Mouse (Mus musculus) CH12.LX (cell line): ENCODE results near the gene Slc35e2. TPM values are rescaled to one million over a fixed set of nuclear protein-coding genes. Genes with fewer than 3 reads are reported as not detected.

Experiments
- DNase-seq: peaks from one replicate; pipeline ENCODE4 v3.0.0-alpha.2; 2013; ENCODE audit errors: extremely low read depth
- H3K27ac ChIP-seq: 2 replicates; pipeline ENCODE4 v1.5.1; 2012; ENCODE audit warnings: low read depth, mild to moderate bottlenecking, control low read depth, moderate library complexity; ENCODE audit not compliant: insufficient read depth
- H3K27me3 ChIP-seq: replicated peaks from 2 replicates; pipeline ENCODE3; 2012; ENCODE audit warnings: inconsistent platforms
- H3K36me3 ChIP-seq, 2 experiments: replicated peaks in 1 of 2; 2 replicates each; pipeline versions ENCODE3 to v1.6.1; 2012; ENCODE audit warnings: inconsistent platforms in 1 of 2, low read length in 1 of 2, mild to moderate bottlenecking in 1 of 2, mixed read lengths in 1 of 2, moderate library complexity in 1 of 2; ENCODE audit not compliant: control insufficient read depth in 1 of 2, insufficient read depth in 1 of 2
- H3K4me1 ChIP-seq, 2 experiments: 2 replicates each; pipeline ENCODE4 v1.6.1; 2012; ENCODE audit warnings: inconsistent platforms in 1 of 2, moderate library complexity in 1 of 2; ENCODE audit not compliant: insufficient read depth in 2 of 2, control insufficient read depth in 1 of 2
- H3K4me2 ChIP-seq: 2 replicates; pipeline ENCODE4 v1.6.1; 2012; ENCODE audit warnings: low read depth, mild to moderate bottlenecking, control low read depth; ENCODE audit not compliant: poor library complexity, insufficient read depth, severe bottlenecking
- H3K4me3 ChIP-seq, 3 experiments: fragments of 150-350 bp in 1 of 3; sonication (generic) in 1 of 3; replicated peaks in 1 of 3; 2 replicates each; pipeline versions ENCODE3 to v1.5.1; 2011 to 2012; ENCODE audit warnings: low read depth in 2 of 3, low read length in 2 of 3, mild to moderate bottlenecking in 2 of 3, moderate library complexity in 2 of 3, control low read depth in 1 of 3, improper control_type of control experiment in 1 of 3, inconsistent platforms in 1 of 3, mixed read lengths in 1 of 3; ENCODE audit not compliant: poor library complexity in 1 of 3
- H3K79me2 ChIP-seq: replicated peaks from 2 replicates; pipeline ENCODE4 v1.6.1; 2012; ENCODE audit warnings: mild to moderate bottlenecking, moderate library complexity; ENCODE audit not compliant: control insufficient read depth, poor library complexity, insufficient read depth, severe bottlenecking; ENCODE audit errors: extremely low read depth
- H3K9ac ChIP-seq: 2 replicates; pipeline ENCODE4 v1.6.1; 2012; ENCODE audit warnings: low read depth, mild to moderate bottlenecking, control low read depth, moderate library complexity; ENCODE audit not compliant: insufficient read depth
- H3K9me3 ChIP-seq: replicated peaks from 2 replicates; pipeline ENCODE3; 2012; ENCODE audit warnings: low read length, inconsistent platforms, mixed read lengths
- BHLHE40 ChIP-seq: IDR thresholded peaks from 2 replicates; pipeline ENCODE4 v1.6.1; 2011; ENCODE audit warnings: mild to moderate bottlenecking, low read depth, low read length, improper control_type of control experiment
- CHD2 ChIP-seq: IDR thresholded peaks from 2 replicates; pipeline ENCODE4 v1.6.1; 2011; ENCODE audit warnings: low read length, improper control_type of control experiment
- CTCF ChIP-seq, 2 experiments: IDR thresholded peaks in 1 of 2; conservative IDR thresholded peaks in 1 of 2; 2 replicates each; pipeline ENCODE4 v1.5.1; 2011 to 2012; ENCODE audit warnings: low read depth in 2 of 2, low read length in 2 of 2, improper control_type of control experiment in 1 of 2, inconsistent platforms in 1 of 2, mild to moderate bottlenecking in 1 of 2, moderate library complexity in 1 of 2
- E2F4 ChIP-seq: IDR thresholded peaks from 2 replicates; pipeline ENCODE4 v1.6.1; 2011; ENCODE audit warnings: low read depth, low read length, improper control_type of control experiment; ENCODE audit not compliant: insufficient replicate concordance
- ETS1 ChIP-seq: conservative IDR thresholded peaks from 2 replicates; pipeline ENCODE4 v1.6.1; 2012; ENCODE audit warnings: low read depth, mild to moderate bottlenecking, inconsistent platforms, low read length, improper control_type of control experiment, moderate library complexity
- GABPA ChIP-seq: IDR thresholded peaks from 2 replicates; pipeline ENCODE4 v1.6.1; 2012; ENCODE audit warnings: low read depth, low read length, improper control_type of control experiment, inconsistent platforms; ENCODE audit not compliant: insufficient replicate concordance
- HCFC1 ChIP-seq: IDR thresholded peaks from 2 replicates; pipeline ENCODE4 v1.6.1; 2012; ENCODE audit warnings: low read depth, mild to moderate bottlenecking, inconsistent platforms, low read length, improper control_type of control experiment
- IRF4 ChIP-seq: IDR thresholded peaks from 2 replicates; pipeline ENCODE4 v1.6.1; 2014; ENCODE audit warnings: low read depth, mild to moderate bottlenecking, inconsistent platforms, low read length, improper control_type of control experiment
- JUN ChIP-seq: IDR thresholded peaks from 2 replicates; pipeline ENCODE4 v1.6.1; 2011; ENCODE audit warnings: low read depth, mild to moderate bottlenecking, low read length, improper control_type of control experiment, moderate library complexity; ENCODE audit not compliant: insufficient read depth
- JUND ChIP-seq: conservative IDR thresholded peaks from 2 replicates; pipeline ENCODE4 v1.6.1; 2011; ENCODE audit warnings: low read depth, low read length, improper control_type of control experiment
- MEF2A ChIP-seq: IDR thresholded peaks from 2 replicates; pipeline ENCODE4 v1.6.1; 2014; ENCODE audit warnings: low read depth, mild to moderate bottlenecking, inconsistent platforms, low read length, improper control_type of control experiment, borderline replicate concordance
- NELFE ChIP-seq: IDR thresholded peaks from 2 replicates; pipeline ENCODE4 v1.6.1; 2011; ENCODE audit warnings: low read depth, low read length, improper control_type of control experiment
- NRF1 ChIP-seq: IDR thresholded peaks from 2 replicates; pipeline ENCODE4 v1.6.1; 2014; ENCODE audit warnings: low read depth, mild to moderate bottlenecking, inconsistent platforms, low read length, improper control_type of control experiment, moderate library complexity
- POLR2A ChIP-seq: IDR thresholded peaks from 2 replicates; pipeline ENCODE4 v1.6.1; 2011; ENCODE audit warnings: low read depth, mild to moderate bottlenecking, improper control_type of control experiment, low read length
- POLR2AphosphoS2 ChIP-seq: IDR thresholded peaks from 2 replicates; pipeline ENCODE4 v1.6.1; 2011; ENCODE audit warnings: low read depth, low read length, improper control_type of control experiment
- RCOR1 ChIP-seq: conservative IDR thresholded peaks from 2 replicates; pipeline ENCODE4 v1.6.1; 2012; ENCODE audit warnings: low read depth, mild to moderate bottlenecking, inconsistent platforms, low read length, improper control_type of control experiment
- SMC3 ChIP-seq: IDR thresholded peaks from 2 replicates; pipeline ENCODE4 v1.6.1; 2011; ENCODE audit warnings: low read depth, low read length, improper control_type of control experiment
- TBP ChIP-seq: conservative IDR thresholded peaks from 2 replicates; pipeline ENCODE4 v1.6.1; 2011; ENCODE audit warnings: low read depth, low read length, improper control_type of control experiment
- TCF12 ChIP-seq: IDR thresholded peaks from 2 replicates; pipeline ENCODE4 v1.6.1; 2014; ENCODE audit warnings: low read depth, mild to moderate bottlenecking, inconsistent platforms, low read length, improper control_type of control experiment
- UBTF ChIP-seq: IDR thresholded peaks from 2 replicates; pipeline ENCODE4 v1.6.1; 2012; ENCODE audit warnings: low read depth, mild to moderate bottlenecking, inconsistent platforms, low read length, improper control_type of control experiment, moderate library complexity
- USF1 ChIP-seq: IDR thresholded peaks from 2 replicates; pipeline ENCODE4 v1.6.1; 2014; ENCODE audit warnings: low read depth, mild to moderate bottlenecking, inconsistent platforms, low read length, improper control_type of control experiment
- USF2 ChIP-seq: conservative IDR thresholded peaks from 2 replicates; pipeline ENCODE4 v1.6.1; 2011; ENCODE audit warnings: low read depth, low read length, improper control_type of control experiment
- ZMIZ1 ChIP-seq: IDR thresholded peaks from 2 replicates; pipeline ENCODE4 v1.6.1; 2012; ENCODE audit warnings: low read depth, mild to moderate bottlenecking, inconsistent platforms, low read length, improper control_type of control experiment
- dilution Hi-C: fragments of 300-500 bp; cut with MboI; formaldehyde crosslinking; loops from 2 replicates; pipeline ENCODE4 v1.14.3; 2020; ENCODE audit warnings: low sequenced_read_pairs; ENCODE audit not compliant: extremely low pct_unique_long_range_greater_than_20kb, extremely low pct_ligation_motif_present
- in situ Hi-C: fragments of 300-500 bp; cut with MboI; formaldehyde crosslinking; loops from 3 replicates; pipeline ENCODE4 v1.14.3; 2019; ENCODE audit warnings: low sequenced_read_pairs, low pct_ligation_motif_present, low pct_unique_long_range_greater_than_20kb, mixed read lengths
- polyA plus RNA-seq: library from polyadenylated mRNA; unstranded; fragments of >175 nt; gene quantifications from 2 replicates; pipeline ENCODE4 v1.2.1, GENCODE M21; 2012; ENCODE audit warnings: low read depth; ENCODE audit not compliant: insufficient read length
- total RNA-seq, 2 experiments: library from RNA; depleted of rRNA; stranded (reverse); fragments of 300-350 nt in 1 of 2; fragments of >200 nt in 1 of 2; gene quantifications; 2 replicates each; pipeline ENCODE4 v1.2.3; 2012 to 2014

Slc35e2 gene
- total and polyA plus RNA-seq, 3 experiments: 8.2 to 14.6 (median 9.9) TPM

GRCm38 (mm10) chr4:155602753-155603152, 1.5 kb downstream of the Slc35e2 start:
- peak overlapping the region; percentile 86 for H3K9ac ChIP-seq
- peak overlapping the region; percentile 86 for H3K4me2 ChIP-seq
- peaks cover 3 to 42% of the 10 kb centered on the region in 2 experiments for H3K36me3 ChIP-seq
- H3K4me1 ChIP-seq: peaks cover 0 to 42% of the 10 kb centered on the region in 2 experiments; a peak in 2 of 4 replicates
- in situ Hi-C loops (no loop called here), dilution Hi-C loops (no loop called here)
- peaks cover 24% of the 10 kb centered on the region for H3K79me2 ChIP-seq
- H3K9me3 ChIP-seq: no peaks in the 10 kb centered on the region
- no peaks in the 10 kb centered on the region for H3K27me3 ChIP-seq
- TF ChIP-seq SMC3 (no peak), USF1 (no peak), USF2 (no peak), MEF2A (no peak), IRF4 (no peak), NRF1 (no peak), GABPA (no peak), CHD2 (no peak), HCFC1 (no peak)
- no peak for DNase-seq
- no peak overlapping the region for H3K27ac ChIP-seq
- peak overlapping the region in 2 of 3 experiments; percentile 61 to 88 for H3K4me3 ChIP-seq

- Histone ChIP-seq H3K4me1 (peaks cover 0 to 38% of the 10 kb centered on the region in 2 experiments; a peak in 2 of 4 replicates), H3K9me3 (no peaks in the 10 kb centered on the region), H3K36me3 (peaks cover 3 to 48% of the 10 kb centered on the region in 2 experiments), H3K4me2 (no peak overlapping the region), H3K9ac (no peak overlapping the region), H3K27ac (no peak overlapping the region), H3K27me3 (no peaks in the 10 kb centered on the region), H3K79me2 (peaks cover 24% of the 10 kb centered on the region), H3K4me3 (no peak overlapping the region)
- no peak for DNase-seq
- dilution Hi-C loops: no loop called here
- TF ChIP-seq E2F4: no peak
- no peak for TF ChIP-seq TBP
- no peak for TF ChIP-seq GABPA
- no peak for TF ChIP-seq USF2
- TF ChIP-seq UBTF: no peak
- no peak for TF ChIP-seq NRF1
- no peak for TF ChIP-seq POLR2A
- no peak for TF ChIP-seq CTCF (conservative IDR thresholded peaks at IDR 0.05 in 1 of 2, IDR thresholded peaks at IDR 0.05 in 1 of 2; ENCODE audit: low read depth in 2 of 2, low read length in 2 of 2)
- TF ChIP-seq POLR2AphosphoS2: no peak
- no peak for TF ChIP-seq JUN
- no peak for TF ChIP-seq TCF12
- TF ChIP-seq ZMIZ1: no peak
- no peak for TF ChIP-seq ETS1
- TF ChIP-seq RCOR1: no peak
- TF ChIP-seq CHD2: no peak
- TF ChIP-seq BHLHE40: no peak
- TF ChIP-seq JUND: no peak
- TF ChIP-seq NELFE: no peak
- TF ChIP-seq HCFC1: no peak
- in situ Hi-C loops: no loop called here
Measured at GRCm38 (mm10) chr4:155603801-155604200, 2.6 kb downstream of the Slc35e2 start.
